Mouse (Mus musculus): ENCODE measurements at regions not wholly inside any gene's neighbourhood (a gene's known extent, or its start where the extent isn't known, plus 50 kb on each side); places are given as distances from the start of the nearest gene placed in this dataset.

GRCm38 (mm10) chr2:30525295-30525694 lies 51.3 kb upstream of the Ier5l start:
- no peak for DNase-seq (ENCODE audit: low spot score in 2 of 2)

- DNase-seq (ENCODE audit: low spot score in 2 of 2), result no peak
Observed at GRCm38 (mm10) chr2:30525831-30526230, 51.8 kb upstream of the Ier5l start.

GRCm38 (mm10) chr2:30527495-30527894 lies 53.5 kb upstream of the Ier5l start:
- no peak for DNase-seq (ENCODE audit: low spot score in 2 of 2)

GRCm38 (mm10) chr2:30532948-30533347 lies 58.9 kb upstream of the Ier5l start:
- DNase-seq (ENCODE audit: low spot score in 2 of 2), result no peak

DNA sequence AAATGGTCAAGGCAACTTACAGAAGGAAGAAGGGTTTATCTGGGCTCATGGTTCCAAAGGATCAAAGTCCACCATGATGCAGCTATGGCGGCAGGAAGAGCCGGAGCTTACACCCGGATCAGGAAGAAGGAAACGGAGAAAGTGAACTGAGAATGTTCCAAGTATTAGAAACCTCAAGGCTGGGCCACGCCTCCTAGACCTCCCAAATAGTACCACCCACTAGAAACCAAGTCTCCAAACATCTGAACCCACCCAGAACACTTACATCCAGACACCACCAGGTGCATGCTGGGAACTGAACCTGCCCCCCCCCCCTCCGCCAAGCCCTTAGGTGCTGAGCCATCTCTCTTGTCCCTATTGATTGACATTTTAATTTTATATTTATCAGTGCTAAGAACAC lies 59.3 kb upstream of the Ier5l start:
- no peak for DNase-seq (ENCODE audit: low spot score in 2 of 2)

- DNase-seq (ENCODE audit: low spot score in 2 of 2), result no peak
Observed at GRCm38 (mm10) chr2:30534485-30534884, 60.4 kb upstream of the Cstad start.

DNA sequence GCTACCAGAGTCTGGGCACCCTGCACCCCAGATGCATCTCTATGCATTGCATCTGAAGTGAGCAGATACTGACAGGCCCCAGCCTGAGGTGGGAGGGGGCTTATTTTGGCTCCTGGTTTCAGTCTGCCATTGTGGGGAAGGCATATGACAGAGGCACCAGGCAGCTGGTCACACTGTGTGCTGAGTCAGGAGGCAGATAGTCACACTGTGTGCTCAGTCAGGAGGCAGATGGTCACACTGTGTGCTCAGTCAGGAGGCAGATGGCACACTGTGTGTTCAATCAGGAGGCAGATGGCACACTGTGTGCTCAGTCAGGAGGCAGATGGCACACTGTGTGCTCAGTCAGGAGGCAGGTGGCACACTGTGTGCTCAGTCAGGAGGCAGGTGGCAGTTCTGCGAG lies 55.5 kb upstream of the Cstad start:
- DNase-seq (ENCODE audit: low spot score in 2 of 2), result no peak

DNA sequence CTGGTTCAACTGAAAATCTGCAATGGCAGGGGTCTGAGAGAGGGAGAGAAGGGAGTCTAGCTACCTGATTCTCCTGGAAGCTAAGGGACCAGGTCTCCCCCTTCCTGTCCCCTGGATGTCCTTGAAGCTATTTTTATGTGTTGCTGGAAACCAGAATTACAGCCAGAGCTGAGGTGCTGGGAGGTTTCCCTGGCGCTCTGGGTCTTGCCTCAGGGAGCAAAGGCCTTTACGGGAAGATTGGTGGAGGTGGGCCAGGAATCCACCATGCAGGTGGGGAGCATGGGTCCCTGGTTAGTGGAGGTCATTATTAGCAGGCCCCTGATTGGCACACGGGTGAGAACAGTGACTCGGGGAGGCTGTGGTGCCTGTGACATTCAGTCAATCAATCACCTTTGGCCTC lies 53.3 kb upstream of the Cstad start:
- DNase-seq (ENCODE audit: low spot score in 2 of 2), result no peak

DNA sequence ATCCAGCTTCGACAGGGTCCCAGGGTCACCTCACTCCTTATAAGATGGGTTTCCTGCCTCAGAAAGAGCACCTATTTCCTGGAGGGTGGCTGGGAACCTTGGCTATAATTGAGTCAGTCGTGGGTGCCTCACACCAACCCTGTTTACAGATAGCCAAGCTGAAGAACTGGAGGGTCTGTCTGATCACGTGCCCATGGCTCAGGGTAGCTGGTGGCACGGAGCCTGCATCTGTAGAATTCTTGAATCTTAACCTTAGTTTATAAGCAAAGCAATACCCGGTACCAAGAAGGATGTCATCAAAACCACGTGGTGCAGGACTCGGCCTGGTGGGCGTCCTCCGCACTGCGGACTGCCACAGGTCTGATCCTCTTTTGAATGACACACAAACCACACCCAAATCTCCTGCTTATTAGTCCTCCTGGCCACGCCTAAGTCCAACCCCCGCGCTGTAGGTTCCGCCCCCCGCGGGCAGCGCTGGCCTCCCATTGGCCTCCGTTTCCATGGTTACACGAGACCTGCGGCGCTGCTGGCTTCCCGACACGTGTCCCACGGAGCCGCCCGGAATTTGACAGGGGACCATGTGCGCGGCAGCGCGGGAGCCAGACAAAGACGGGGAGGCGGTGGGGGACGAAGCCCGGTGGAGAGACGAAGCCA lies 49.9 kb upstream of the Cstad start:
- DNase-seq (ENCODE audit: low spot score in 2 of 2), result peak; percentile 96 to 97

Data from right cerebral cortex, postnatal 10 days (tissue).